In the genomic region with DNA sequence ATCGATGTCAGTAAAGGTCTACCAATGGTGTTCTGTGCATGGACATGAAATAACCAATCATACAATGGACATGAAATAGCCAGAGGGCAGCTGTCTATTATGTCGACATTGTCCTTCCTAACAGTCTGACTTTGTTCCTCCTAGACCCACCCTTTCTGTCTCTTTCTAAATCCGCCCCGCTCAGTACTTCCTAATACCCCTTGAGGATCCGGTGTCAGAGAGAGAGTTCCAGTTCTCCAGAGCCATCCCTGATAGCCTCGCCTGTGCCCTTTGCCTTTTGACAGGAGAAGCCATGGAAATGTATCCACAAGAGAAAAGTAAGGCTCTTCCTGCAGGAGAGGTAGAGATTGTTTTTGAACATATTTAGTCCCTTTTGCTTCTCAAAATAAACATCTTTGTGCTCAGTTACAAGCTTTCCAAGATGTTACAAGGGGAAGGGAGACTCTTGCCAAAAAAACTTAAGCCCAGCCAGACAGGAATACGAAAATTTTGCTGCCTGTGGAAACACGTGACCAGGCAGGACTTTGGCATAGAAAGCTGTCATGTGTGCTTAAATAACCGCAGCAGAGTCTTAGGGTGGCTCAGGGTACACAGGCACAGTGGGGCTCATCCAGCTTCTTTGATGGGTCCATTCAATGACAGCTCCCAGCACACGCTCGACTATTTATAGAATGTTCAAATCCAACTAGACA, we compare ENCODE assay signal across 11 mouse cellular contexts.
A peak's percentile ranks its signal among the peaks of the same experiment; 100 is the strongest.
DNase-seq lines count a peak whose midpoint lies in the region; ATAC-seq and TF ChIP-seq lines count a peak whose summit lies in the region.
"Had no signal": no experiment of that assay in that cellular context is flagged by ENCODE, and none has a peak within 500 bp of the region (broad histone marks: within the 10 kb centered on the region; RNA-seq: fewer than 3 reads in every experiment).

No protein-coding gene starts in this region.

- TF ChIP-seq CTCF in lung, embryonic 14.5 days (IDR thresholded peaks at IDR 0.05; ENCODE audit: low read depth) = no peak
- TF ChIP-seq CTCF in lung, adult 2 months (IDR thresholded peaks at IDR 0.05; ENCODE audit: insufficient read depth, low read length) = no peak

- intact Hi-C loops in heart, postnatal 36 days (cut with DNase I) = no loop called here

- TF ChIP-seq POLR2A in lung, adult 2 months (IDR thresholded peaks at IDR 0.05; ENCODE audit: borderline replicate concordance, extremely low read depth, low read depth, low read length) = no peak

- no peaks in the 10 kb centered on the region for H3K36me3 ChIP-seq in lung, embryonic 14.5 days (ENCODE audit: insufficient read depth)
- H3K36me3 ChIP-seq: embryonic facial prominence, embryonic 13.5 days; limb, embryonic 13.5 days; midbrain, embryonic 12.5 days had no signal

- H3K9me3 ChIP-seq in lung, embryonic 14.5 days (ENCODE audit: low read depth, low read length) = no peaks in the 10 kb centered on the region
- H3K9me3 ChIP-seq: embryonic facial prominence, embryonic 13.5 days; limb, embryonic 13.5 days; midbrain, embryonic 12.5 days had no signal

- H3K9ac ChIP-seq in lung, embryonic 14.5 days = no peak overlapping the region
- H3K9ac ChIP-seq: embryonic facial prominence, embryonic 13.5 days; limb, embryonic 13.5 days; midbrain, embryonic 12.5 days had no signal

- ATAC-seq in lung, embryonic 14.5 days (ENCODE audit: insufficient read depth) = peak; percentile 68; the same call in 1 of the 2 replicates

- no peak overlapping the region for H3K27ac ChIP-seq in lung, embryonic 14.5 days (ENCODE audit: low read depth)
- H3K27ac ChIP-seq: embryonic facial prominence, embryonic 13.5 days; limb, embryonic 13.5 days; midbrain, embryonic 12.5 days had no signal

- H3K4me3 ChIP-seq in lung, embryonic 14.5 days (ENCODE audit: low read depth, low read length) = no peak overlapping the region
- no peak overlapping the region for H3K4me3 ChIP-seq in lung, adult 2 months (replicated peaks; ENCODE audit: extremely low read depth, low read depth, low read length)
- H3K4me3 ChIP-seq: embryonic facial prominence, embryonic 13.5 days; limb, embryonic 13.5 days; midbrain, embryonic 12.5 days had no signal

- peak; percentile 2 to 29 for DNase-seq in frontal cortex, postnatal 36 days (ENCODE audit: low spot score in 2 of 2)
- no peak for DNase-seq in frontal cortex, postnatal 14 days (ENCODE audit: low spot score in 2 of 2)
- DNase-seq in lung, embryonic 14.5 days = peak; percentile 68
- no peak for DNase-seq in lung, adult 2 months
- peak; percentile 14 to 43 for DNase-seq in heart, postnatal 36 days
- peak; percentile 37 for DNase-seq in skeletal muscle tissue, adult 2 months (ENCODE audit: low read depth, low spot score)
- DNase-seq in urinary bladder, adult 2 months (ENCODE audit: low spot score) = no peak
- no peak for DNase-seq in cerebellum, postnatal 14 days

- WGBS in lung, embryonic 14.5 days = 54% methylated on average over 11 of the region's 11 CpGs
- WGBS in lung, adult 2 months = 59% methylated on average over 11 of the region's 11 CpGs

- H3K4me1 ChIP-seq in lung, embryonic 14.5 days (ENCODE audit: insufficient read depth) = no peaks in the 10 kb centered on the region
- H3K4me1 ChIP-seq in lung, adult 2 months (ENCODE audit: control insufficient read depth, insufficient read depth, low read length) = no peaks in the 10 kb centered on the region
- H3K4me1 ChIP-seq: limb, embryonic 13.5 days; midbrain, embryonic 12.5 days had no signal

- no peak overlapping the region for H3K4me2 ChIP-seq in lung, embryonic 14.5 days
- H3K4me2 ChIP-seq: embryonic facial prominence, embryonic 13.5 days; limb, embryonic 13.5 days; midbrain, embryonic 12.5 days had no signal

- no peaks in the 10 kb centered on the region for H3K27me3 ChIP-seq in lung, embryonic 14.5 days (ENCODE audit: insufficient read depth, low read length)
- H3K27me3 ChIP-seq: embryonic facial prominence, embryonic 13.5 days; limb, embryonic 13.5 days; midbrain, embryonic 12.5 days had no signal

Comparison
In these comparisons a context has a peak if more than half of its experiments do, and no peak if none do; other contexts are left out.
1. DNase-seq: peak in frontal cortex, postnatal 36 days (2 of 2), lung, embryonic 14.5 days (single experiment), heart, postnatal 36 days (2 of 2) and skeletal muscle tissue, adult 2 months (single experiment); none in frontal cortex, postnatal 14 days (0 of 2), lung, adult 2 months (single experiment), urinary bladder, adult 2 months (single experiment) and cerebellum, postnatal 14 days (0 of 2).